Mouse (Mus musculus) left cerebral cortex, adult 2 months (tissue): Measurements from ENCODE around the gene Rbm19. TPM values are rescaled to one million over a fixed set of nuclear protein-coding genes. Genes with fewer than 3 reads are reported as not detected.

ENCODE experiments used
- DNase-seq, 2 experiments: peaks; one replicate each; pipeline ENCODE4 v3.0.0; 2021 to 2022; ENCODE audit warnings: low spot score in 2 of 2, mixed read lengths in 1 of 2; ENCODE audit errors: extremely low spot score in 1 of 2
- H3K27ac ChIP-seq: fragments of 200-600 bp; 2 replicates; pipeline ENCODE4 v1.8.1; 2022
- H3K4me3 ChIP-seq: fragments of 200-600 bp; 2 replicates; pipeline ENCODE4 v1.8.1; 2022
- CTCF ChIP-seq: fragments of 200-600 bp; IDR thresholded peaks from 2 replicates; pipeline ENCODE4 v1.8.1; 2022; ENCODE audit warnings: antibody characterized with exemption, mild to moderate bottlenecking, moderate library complexity
- intact Hi-C: fragments of 180-260 bp; cut with DNase I; formaldehyde crosslinking; loops from one replicate; pipeline ENCODE4 v1.15.1; 2025
- total RNA-seq, 2 experiments: library from RNA; stranded (reverse); gene quantifications; 2 replicates each; pipeline ENCODE4 v1.2.3; 2021

Rbm19 gene
- total RNA-seq, 2 experiments from 2014 or later: 19.7 to 21.9 TPM

DNA sequence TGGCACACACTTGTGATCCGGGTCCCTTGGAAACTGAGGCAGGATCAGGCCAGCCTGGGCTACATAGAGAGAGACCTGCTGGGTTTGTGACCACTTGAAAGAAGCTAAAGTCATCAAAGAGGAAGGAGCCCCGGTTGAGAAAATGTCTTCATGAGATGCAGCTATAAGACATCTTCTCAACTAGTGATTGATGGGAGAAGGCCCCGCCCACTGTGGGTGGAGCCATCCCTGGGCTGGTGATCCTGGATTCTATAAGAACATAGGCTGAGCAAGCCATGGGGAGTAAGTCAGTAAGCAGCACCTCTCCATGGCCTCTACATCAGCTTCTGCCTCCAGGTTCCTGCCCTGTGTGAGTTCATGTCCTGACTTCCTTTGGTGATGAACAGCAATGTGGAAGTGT lies 98.2 kb downstream of the Rbm19 start:
- DNase-seq: no peak
- no peak for TF ChIP-seq CTCF
- H3K4me3 ChIP-seq: no peak overlapping the region
- H3K27ac ChIP-seq: no peak overlapping the region
- intact Hi-C loops: no loop called here

DNA sequence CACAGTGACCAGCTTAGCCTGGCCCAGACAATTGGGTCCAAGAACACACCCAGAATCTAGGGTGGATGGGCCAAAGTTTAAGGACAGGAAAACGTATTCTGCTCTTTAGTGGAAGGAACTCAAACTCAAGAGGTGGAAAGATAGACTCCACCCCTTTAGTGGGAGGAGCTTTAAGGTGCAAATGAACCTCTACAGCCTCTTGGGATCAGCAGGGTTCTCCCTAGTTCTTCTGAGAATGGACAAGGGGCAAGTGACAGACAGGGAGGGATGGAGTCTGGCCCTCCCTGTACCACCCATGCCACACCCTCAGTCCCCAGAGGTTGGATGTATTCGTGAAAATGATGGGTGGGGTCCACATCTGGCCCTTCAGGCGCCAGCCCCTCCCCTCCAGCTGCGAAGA lies 105.0 kb downstream of the Rbm19 start:
- intact Hi-C loops: no loop called here
- TF ChIP-seq CTCF: no peak
- DNase-seq: no peak
- Histone ChIP-seq H3K4me3 (no peak overlapping the region), H3K27ac (no peak overlapping the region)

DNA sequence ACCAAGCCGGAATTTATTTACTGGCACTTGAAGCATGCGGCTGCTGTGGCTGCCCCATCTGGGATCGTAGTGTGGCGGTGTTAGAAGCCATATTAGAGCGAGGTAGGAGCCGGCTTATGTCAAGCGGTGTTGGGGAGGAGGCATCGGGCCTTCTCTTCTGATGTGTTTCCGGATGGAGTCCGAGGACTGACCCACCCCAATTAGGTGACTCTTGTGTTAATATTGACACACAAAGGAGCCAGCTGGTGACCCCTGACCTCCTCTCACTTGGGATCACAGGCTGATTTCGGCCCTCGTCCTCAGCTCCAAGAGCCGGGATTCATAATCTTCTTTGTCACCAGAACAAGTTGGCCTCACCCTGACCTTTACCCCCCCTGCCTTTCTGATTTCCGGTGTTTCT lies 109.1 kb downstream of the Rbm19 start:
- no peak for TF ChIP-seq CTCF
- no peak for DNase-seq
- Histone ChIP-seq H3K27ac (no peak overlapping the region), H3K4me3 (no peak overlapping the region)
- intact Hi-C loops: no loop called here

DNA sequence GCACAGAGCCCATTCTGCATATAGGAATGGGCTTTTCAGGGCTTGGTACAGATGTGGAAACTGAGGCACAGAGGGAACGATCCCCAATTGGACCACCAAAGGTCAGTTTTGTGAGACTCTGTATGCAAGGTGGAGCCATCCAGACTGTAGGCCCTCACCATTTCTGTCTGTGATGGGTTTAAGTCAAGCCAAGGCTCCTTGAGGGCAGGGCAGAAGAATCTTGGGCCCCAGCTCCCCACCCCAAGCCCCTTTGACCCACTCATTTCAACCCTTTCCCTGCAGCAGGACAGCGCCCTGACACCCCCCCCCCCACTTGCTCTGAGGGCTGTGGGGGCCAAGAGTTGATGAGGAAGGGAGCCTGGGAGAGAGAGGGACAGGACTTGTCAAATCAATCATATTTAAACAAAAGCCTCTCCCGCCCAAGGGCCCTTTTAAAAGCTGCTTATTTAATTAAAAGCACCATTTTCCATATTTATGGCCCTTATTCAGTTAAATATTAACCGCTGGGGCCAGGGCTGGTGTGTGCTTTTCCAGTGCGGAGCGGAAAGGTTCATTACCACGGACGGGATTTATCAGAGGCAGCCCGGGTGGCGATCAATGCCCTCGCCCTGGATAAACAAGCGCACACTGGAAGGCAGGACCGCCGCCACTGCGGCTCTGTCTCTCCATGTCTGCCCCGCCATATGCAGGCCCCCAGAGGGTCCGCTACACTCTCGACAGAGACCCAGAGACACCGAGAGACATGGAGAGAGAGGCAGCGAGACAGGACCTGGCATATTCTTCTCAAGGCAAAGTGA lies 112.5 kb downstream of the Rbm19 start:
- intact Hi-C loops: no loop called here

DNA sequence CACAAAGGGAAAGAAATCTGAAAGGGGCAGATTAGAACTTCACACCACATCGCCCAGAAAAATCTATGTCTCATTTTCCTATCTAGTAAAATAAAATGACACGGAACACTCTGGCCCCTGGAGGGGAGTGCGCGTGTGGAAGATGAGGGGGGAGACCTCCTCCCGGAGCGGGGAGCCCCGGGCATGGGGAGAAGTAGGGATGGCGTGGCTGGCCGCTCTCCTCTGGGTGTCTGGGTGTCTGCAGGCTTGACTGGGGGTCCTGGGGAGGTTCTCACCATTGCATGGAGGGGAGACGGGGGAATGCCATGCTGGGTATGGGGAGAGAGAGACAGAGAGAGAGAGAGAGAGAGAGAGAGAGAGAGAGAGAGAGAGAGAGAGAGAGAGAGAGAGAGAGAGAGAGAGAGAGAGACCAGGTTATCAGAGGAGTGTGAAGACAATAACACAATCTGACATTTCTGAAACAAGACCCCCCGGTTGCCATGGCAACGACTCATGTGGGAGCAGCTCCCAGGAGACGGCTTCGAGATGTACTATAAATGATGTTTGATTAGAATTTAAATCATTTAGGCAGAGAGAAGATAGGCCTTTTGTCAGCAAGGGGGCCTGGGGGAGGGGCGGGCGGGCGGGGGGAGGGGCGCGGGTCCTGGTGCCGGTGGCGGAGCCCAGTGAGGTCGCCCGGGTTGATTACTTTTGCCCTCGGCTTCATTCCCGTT lies 115.3 kb downstream of the Rbm19 start:
- H3K27ac ChIP-seq: no peak overlapping the region
- peak in 1 of 2 experiments; percentile 46 for DNase-seq
- H3K4me3 ChIP-seq: no peak overlapping the region
- intact Hi-C loops: no loop called here
- no peak for TF ChIP-seq CTCF

More for the DNA sequence above, 112.5 kb downstream of the Rbm19 start:
- no peak for TF ChIP-seq CTCF
- H3K4me3 ChIP-seq: no peak overlapping the region
- DNase-seq: no peak
- H3K27ac ChIP-seq: no peak overlapping the region

DNA sequence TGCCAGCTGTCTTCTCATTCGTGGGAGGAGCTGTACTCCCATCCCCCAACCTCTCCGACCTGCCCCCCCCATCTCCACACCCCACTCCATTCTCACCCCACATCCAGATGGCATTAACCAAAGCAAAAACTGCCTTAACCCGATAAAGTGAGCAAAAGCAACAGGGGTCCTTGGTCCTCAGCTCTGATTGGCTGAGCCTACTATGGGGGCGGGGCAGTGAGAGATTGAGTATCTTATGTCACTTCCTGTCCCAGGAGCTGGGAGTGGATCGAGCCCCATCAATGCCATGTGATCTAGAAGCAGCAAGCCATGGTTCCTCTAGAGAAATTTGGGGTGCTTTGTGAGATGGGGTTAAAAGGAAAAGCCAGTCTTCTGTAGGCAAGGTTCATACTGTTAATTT lies 118.9 kb downstream of the Rbm19 start:
- DNase-seq: no peak
- intact Hi-C loops: no loop called here
- TF ChIP-seq CTCF: no peak
- 0 out of 2 replicates have a peak overlapping the region, but pooled peaks have one; percentile 8 for H3K27ac ChIP-seq
- no peak overlapping the region for H3K4me3 ChIP-seq

DNA sequence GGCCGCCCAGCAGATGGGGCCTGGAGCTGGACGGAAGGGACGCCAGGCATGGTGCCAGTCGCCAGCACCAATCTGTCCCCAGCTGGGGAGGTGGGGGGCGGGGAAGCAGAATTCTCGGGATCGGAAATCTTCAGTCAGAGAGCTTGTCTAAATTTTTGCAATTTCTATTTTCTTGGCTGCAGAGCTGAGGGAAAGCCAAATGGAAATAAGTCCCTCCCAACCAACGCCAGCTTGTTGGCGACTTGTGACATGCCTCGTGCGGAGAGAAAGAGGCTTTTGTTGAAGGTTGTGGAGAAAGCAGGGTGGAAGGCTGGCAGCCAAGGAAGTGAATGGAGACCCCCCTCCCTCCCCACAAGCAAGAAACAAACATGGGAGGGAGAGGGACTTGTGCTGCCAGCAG lies 119.3 kb downstream of the Rbm19 start:
- intact Hi-C loops: no loop called here
- no peak for TF ChIP-seq CTCF
- Histone ChIP-seq H3K27ac (0 out of 2 replicates have a peak overlapping the region, but pooled peaks have one; percentile 21), H3K4me3 (no peak overlapping the region)
- peak; percentile 24 to 40 for DNase-seq

DNA sequence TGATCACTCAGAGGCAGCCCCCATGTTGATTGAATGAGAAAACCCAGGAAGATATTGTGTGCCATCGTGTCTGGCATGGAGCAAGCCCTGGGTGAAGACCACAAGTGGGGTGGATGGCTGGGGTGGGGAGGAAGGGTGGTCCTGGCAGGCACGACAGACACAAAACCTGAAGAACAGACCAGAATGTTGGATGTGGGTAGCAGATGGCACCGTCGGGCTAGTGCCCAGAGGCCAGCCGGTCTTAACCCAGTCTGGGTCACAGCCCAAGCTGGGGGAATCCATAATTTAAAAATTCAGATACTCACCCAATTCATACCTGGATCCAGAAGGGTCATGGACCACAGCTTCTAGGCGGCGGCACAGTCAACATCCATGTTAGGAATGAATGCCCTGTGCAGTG lies 123.8 kb downstream of the Rbm19 start:
- no peak overlapping the region for H3K4me3 ChIP-seq
- DNase-seq: no peak
- intact Hi-C loops: no loop called here
- no peak for TF ChIP-seq CTCF
- no peak overlapping the region for H3K27ac ChIP-seq

DNA sequence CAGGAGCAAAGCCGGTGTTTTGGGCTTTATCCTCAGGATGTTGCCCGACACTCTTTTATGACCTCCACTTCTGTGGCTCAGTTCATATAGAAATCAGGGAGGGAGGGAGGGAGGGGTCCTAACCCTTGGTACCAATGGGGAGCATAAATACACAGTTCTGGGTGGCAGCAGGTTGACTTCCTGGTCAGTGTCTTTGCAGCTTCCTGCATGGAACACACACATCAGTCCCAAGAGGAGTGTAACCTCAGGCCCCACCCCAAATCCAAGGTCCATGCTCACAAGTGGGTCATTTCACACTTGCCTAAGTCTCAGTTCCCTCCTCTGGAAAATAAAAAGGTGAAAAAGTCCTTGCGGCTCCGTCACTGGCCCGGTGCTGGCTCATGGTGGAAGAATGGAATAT lies 129.1 kb downstream of the Rbm19 start:
- no peak for DNase-seq
- intact Hi-C loops: no loop called here
- Histone ChIP-seq H3K4me3 (no peak overlapping the region), H3K27ac (no peak overlapping the region)
- TF ChIP-seq CTCF: no peak
